Mouse (Mus musculus) neural tube, embryonic 11.5 days (tissue): Measurements from ENCODE around the gene Cdk12. TPM values are rescaled to one million over a fixed set of nuclear protein-coding genes. Genes with fewer than 3 reads are reported as not detected.

Experiments used
- ATAC-seq: fragments of 200-750 bp; cut with Nextera tagmentation; 2 replicates; pipeline ENCODE4 v1.8.0; 2017; ENCODE audit warnings: moderate number of reproducible peaks, mild to moderate bottlenecking, moderate TSS enrichment, moderate library complexity; ENCODE audit not compliant: insufficient read depth, low FRiP score, low TSS enrichment
- DNase-seq: peaks from one replicate; pipeline ENCODE4 v3.0.0-alpha.2; 2015; ENCODE audit warnings: low spot score
- H3K27ac ChIP-seq: fragments of 300-500 bp; sonication (generic); 2 replicates; pipeline ENCODE4 v1.5.1; 2014; ENCODE audit warnings: low read depth, mild to moderate bottlenecking, low read length
- H3K27me3 ChIP-seq: fragments of 300-500 bp; sonication (generic); 2 replicates; pipeline ENCODE4 v1.6.1; 2014; ENCODE audit warnings: mild to moderate bottlenecking, low read length, mixed read lengths; ENCODE audit not compliant: control insufficient read depth, insufficient read depth
- H3K36me3 ChIP-seq: fragments of 300-500 bp; sonication (generic); 2 replicates; pipeline ENCODE4 v1.6.1; 2014; ENCODE audit warnings: mild to moderate bottlenecking, low read length, moderate library complexity, mixed read lengths; ENCODE audit not compliant: control insufficient read depth, insufficient read depth
- H3K4me1 ChIP-seq: fragments of 300-500 bp; sonication (generic); 2 replicates; pipeline ENCODE4 v1.6.1; 2014; ENCODE audit warnings: low read length, mixed read lengths; ENCODE audit not compliant: control insufficient read depth, insufficient read depth
- H3K4me2 ChIP-seq: fragments of 300-500 bp; sonication (generic); 2 replicates; pipeline ENCODE4 v1.6.1; 2014; ENCODE audit warnings: low read depth, mild to moderate bottlenecking, moderate library complexity
- H3K4me3 ChIP-seq: fragments of 300-500 bp; sonication (generic); 2 replicates; pipeline ENCODE4 v1.5.1; 2014; ENCODE audit warnings: low read depth, low read length
- H3K9ac ChIP-seq: fragments of 300-500 bp; sonication (generic); 2 replicates; pipeline ENCODE4 v1.6.1; 2014; ENCODE audit warnings: mild to moderate bottlenecking, low read length
- H3K9me3 ChIP-seq: fragments of 300-500 bp; sonication (generic); 2 replicates; pipeline ENCODE4 v1.6.1; 2016; ENCODE audit warnings: low read length; ENCODE audit not compliant: control insufficient read depth
- WGBS: fragments of 180-500 bp; shearing (Covaris S2); extraction: QIAGEN DNeasy Blood & Tissue Kit; methylation state at CpG from one replicate; pipeline ENCODE4 v1.1.7; 2014; 5-methylcytosine and 5-hydroxymethylcytosine counted together
- polyA plus RNA-seq: library from polyadenylated mRNA; unstranded; fragments of >200 nt; fragmentation: Nextera tagmentation; extraction: Ambion mirVana; gene quantifications from 2 replicates; pipeline ENCODE4 v1.2.1, GENCODE M21; 2014

The Cdk12 gene
- polyA plus RNA-seq, 1 experiment from 2014 or later, result 13.1 TPM

DNA sequence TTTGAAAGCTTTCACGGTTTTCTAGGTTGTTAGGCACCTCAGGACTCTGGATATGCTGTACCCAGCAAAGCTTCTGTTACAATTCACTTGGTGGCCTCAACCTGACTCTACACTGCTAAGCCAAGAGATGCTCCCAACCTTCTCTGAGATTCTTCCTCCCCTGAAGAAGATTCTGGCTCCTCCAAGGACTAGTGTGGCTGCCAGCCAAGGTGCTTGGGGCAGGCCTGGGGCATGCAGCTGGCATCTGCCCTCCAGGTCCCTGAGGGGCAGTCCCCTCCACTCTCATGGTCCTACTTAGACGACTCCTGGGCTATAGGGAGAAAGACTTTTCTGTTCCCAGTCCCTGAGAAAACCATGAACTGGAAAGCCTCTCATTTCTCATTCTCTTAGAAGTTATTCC lies 88.0 kb downstream of the Cdk12 start:
- H3K27me3 ChIP-seq, result peaks cover 8% of the 10 kb centered on the region; the same call in 1 of the 2 replicates
- no peak overlapping the region for H3K9ac ChIP-seq
- H3K4me2 ChIP-seq, result no peak overlapping the region
- 61% methylated on average over 2 of the region's 2 CpGs for WGBS
- DNase-seq (no peak), ATAC-seq (no peak)
- no peak overlapping the region for H3K4me3 ChIP-seq
- H3K4me1 ChIP-seq, result 0 out of 2 replicates have a peak, but pooled peaks cover 2% of the 10 kb centered on the region
- no peaks in the 10 kb centered on the region for H3K9me3 ChIP-seq
- no peaks in the 10 kb centered on the region for H3K36me3 ChIP-seq
- no peak overlapping the region for H3K27ac ChIP-seq

DNA sequence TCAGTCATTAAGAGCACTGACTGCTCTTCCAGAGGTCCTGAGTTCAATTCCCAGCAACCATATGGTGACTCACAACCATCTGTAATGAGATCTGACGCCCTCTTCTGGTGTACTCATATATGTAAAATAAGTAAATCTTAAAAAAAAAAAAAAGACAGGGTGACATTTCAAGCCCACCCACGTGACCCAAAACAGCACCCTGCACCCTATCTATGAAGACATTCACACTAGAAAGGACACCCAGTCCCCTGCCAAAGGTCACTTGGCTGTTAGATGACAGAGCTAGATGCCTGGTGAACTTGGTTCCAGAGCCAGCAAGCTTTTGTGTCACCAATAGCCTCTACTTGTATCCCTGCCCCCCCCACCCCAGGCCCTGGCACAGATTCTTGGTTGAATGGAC lies 90.2 kb downstream of the Cdk12 start:
- Histone ChIP-seq H3K4me2 (no peak overlapping the region), H3K9ac (no peak overlapping the region), H3K9me3 (no peaks in the 10 kb centered on the region), H3K36me3 (no peaks in the 10 kb centered on the region), H3K27ac (no peak overlapping the region), H3K27me3 (peaks cover 21% of the 10 kb centered on the region), H3K4me1 (peaks cover 12% of the 10 kb centered on the region), H3K4me3 (no peak overlapping the region)
- ATAC-seq (no peak), DNase-seq (no peak)
- WGBS, result 37% methylated on average over 2 of the region's 2 CpGs

DNA sequence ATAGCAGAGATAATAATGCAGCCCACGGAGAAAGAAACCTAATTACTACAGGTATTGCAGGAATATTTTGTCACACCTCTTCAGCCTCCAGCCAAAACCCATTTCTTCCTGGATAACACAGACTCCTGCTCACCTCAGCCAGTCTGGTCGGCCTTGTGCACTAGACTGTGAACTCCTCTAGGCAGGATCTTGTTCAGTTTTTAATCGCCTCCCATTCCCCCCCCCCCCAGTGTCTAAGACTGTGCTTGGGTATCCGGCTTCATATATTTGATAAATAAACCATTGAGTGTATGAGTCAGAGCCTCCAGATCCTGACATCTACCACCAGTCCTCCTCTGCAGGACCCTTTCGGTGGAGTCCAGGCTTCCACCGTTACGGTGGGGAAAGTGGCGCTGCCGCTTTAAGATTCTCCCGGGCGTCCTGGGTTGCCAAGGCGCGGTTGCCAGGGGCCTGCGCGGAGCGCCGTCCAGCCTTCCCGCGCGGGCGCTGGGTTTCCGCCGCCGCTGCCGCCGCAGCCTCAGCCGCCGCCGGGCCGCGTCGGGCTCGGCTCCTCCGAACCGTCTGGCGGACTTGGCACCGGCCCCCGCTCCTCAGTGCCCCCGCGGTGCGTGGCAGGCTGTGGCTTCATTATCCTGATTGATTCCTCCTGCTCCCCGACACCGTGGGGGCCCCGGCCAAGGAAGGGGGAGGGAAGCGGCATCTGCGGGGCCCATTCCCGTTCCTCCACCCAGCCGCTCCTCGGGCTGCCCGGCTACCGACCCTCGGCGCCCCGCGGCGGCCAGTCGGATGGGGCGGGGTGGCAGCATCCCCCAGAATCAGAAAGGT lies 91.5 kb downstream of the Cdk12 start:
- Histone ChIP-seq H3K27ac (no peak overlapping the region), H3K4me1 (peaks cover 19% of the 10 kb centered on the region), H3K4me3 (peak overlapping the region; percentile 58), H3K36me3 (no peaks in the 10 kb centered on the region), H3K4me2 (peak overlapping the region; percentile 95), H3K27me3 (peaks cover 25% of the 10 kb centered on the region), H3K9me3 (no peaks in the 10 kb centered on the region), H3K9ac (peak overlapping the region; percentile 68)
- DNase-seq (peak; percentile 84), ATAC-seq (peak; percentile 83; the same call in 1 of the 2 replicates)
- 2% methylated on average over 58 of the region's 58 CpGs for WGBS

DNA sequence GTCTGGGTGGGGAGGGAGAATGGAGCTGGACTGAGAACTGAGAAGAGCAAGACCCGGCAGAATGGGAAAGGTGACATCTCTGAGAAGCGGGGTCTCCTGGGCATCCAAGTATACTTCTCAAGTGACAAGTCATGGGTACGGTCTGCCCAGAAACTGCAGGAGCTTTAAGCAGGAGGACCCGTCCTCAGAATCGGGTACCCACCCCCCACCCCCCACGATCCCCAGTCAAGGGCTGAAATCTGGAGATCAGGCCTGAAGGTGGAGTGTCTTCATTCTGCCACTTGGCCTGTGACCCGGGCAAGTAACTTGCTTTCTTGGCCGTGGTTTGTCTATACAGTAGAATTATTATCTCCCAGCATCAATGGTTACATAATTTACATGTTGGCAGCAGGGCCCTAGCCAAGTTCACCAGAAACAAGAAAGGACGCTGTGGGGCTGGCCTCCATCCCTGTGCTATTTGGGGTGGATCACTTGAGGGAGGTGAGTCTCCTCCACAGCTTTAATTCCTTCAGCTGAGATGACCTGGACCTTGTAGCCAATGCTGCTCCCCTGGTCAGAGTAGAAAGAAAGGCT lies 92.2 kb downstream of the Cdk12 start:
- peaks cover 25% of the 10 kb centered on the region for H3K27me3 ChIP-seq
- no peak for ATAC-seq
- no peak for DNase-seq

DNA sequence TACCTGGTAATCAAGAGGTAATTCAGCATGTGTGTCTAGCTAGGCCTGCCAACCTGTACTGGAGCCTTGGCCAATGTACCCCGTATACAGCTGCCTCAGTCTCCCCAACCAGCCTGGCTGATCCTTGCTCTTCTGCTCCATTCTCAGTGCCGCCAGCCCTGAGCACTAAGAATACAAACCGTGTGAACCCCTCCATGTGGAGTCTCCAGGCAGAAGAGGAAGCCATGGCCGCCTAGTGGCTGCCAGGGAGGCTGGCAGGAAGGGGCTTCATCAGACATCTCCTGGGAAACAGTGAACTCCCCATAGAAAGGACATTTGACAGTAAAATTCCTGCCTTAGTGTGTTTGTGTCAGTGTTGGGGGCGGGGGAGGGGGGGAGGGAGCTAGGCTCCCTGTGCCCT lies 93.4 kb downstream of the Cdk12 start:
- no peak overlapping the region for H3K9ac ChIP-seq
- no peaks in the 10 kb centered on the region for H3K36me3 ChIP-seq
- DNase-seq (peak; percentile 71), ATAC-seq (0 out of 2 replicates have a peak, but pooled peaks have one; percentile 7)
- no peaks in the 10 kb centered on the region for H3K9me3 ChIP-seq
- H3K27ac ChIP-seq, result no peak overlapping the region
- no peak overlapping the region for H3K4me2 ChIP-seq
- H3K4me3 ChIP-seq, result no peak overlapping the region
- 5% methylated on average over 5 of the region's 5 CpGs for WGBS
- H3K27me3 ChIP-seq, result peaks cover 25% of the 10 kb centered on the region
- peaks cover 19% of the 10 kb centered on the region for H3K4me1 ChIP-seq

More for the DNA sequence above, 92.2 kb downstream of the Cdk12 start:
- Histone ChIP-seq H3K9me3 (no peaks in the 10 kb centered on the region), H3K27ac (no peak overlapping the region), H3K36me3 (no peaks in the 10 kb centered on the region), H3K4me2 (peak overlapping the region; percentile 95), H3K4me3 (peak overlapping the region; percentile 58), H3K4me1 (peaks cover 19% of the 10 kb centered on the region), H3K9ac (peak overlapping the region; percentile 68)
- 6% methylated on average over 9 of the region's 9 CpGs for WGBS

DNA sequence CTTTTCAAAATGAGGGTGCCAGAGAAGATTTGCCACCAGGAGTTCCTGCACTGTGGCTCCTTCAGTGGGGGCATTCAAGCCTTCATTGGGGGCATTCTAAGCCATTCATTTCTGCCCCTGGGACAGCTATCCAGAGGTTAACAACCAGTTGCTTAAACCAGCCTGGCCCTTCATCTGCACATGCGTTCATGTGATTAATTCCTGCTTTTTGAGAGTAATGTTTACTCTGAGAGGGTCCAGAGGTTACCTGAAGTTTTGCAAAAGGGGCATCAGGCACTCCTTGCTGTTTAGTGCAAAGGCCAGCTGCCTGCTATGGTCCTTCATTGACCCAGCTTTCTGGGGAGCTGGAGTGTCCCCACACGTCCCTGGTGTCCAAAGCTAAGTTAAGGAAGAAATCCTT lies 94.1 kb downstream of the Cdk12 start:
- WGBS, result 57% methylated on average over 2 of the region's 2 CpGs
- no peak overlapping the region for H3K27ac ChIP-seq
- peaks cover 19% of the 10 kb centered on the region for H3K4me1 ChIP-seq
- DNase-seq (no peak), ATAC-seq (no peak)
- no peak overlapping the region for H3K9ac ChIP-seq
- H3K4me3 ChIP-seq, result no peak overlapping the region
- H3K36me3 ChIP-seq, result no peaks in the 10 kb centered on the region
- peaks cover 25% of the 10 kb centered on the region for H3K27me3 ChIP-seq
- no peak overlapping the region for H3K4me2 ChIP-seq
- H3K9me3 ChIP-seq, result no peaks in the 10 kb centered on the region

DNA sequence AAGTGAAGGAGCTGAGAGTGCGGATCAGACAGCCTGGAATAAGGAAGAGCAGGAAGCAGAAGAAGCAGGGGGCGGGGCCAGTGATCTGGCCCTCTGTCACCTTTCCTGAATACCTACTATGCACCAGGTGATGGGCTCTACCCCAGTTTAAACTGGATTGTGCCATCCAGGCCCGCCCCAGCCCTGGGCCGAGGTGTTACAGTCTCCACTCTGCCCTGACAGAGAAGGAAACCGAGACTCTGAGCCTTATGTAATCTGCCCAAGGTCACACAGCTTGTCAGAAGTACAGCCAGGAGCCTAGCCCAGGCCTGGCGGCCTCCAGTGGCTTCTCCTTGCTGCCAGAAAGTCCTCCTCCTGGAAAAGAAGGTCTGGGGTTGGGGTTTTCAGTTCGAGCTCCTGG lies 94.9 kb downstream of the Cdk12 start:
- Histone ChIP-seq H3K9ac (no peak overlapping the region), H3K4me1 (peaks cover 19% of the 10 kb centered on the region)

DNA sequence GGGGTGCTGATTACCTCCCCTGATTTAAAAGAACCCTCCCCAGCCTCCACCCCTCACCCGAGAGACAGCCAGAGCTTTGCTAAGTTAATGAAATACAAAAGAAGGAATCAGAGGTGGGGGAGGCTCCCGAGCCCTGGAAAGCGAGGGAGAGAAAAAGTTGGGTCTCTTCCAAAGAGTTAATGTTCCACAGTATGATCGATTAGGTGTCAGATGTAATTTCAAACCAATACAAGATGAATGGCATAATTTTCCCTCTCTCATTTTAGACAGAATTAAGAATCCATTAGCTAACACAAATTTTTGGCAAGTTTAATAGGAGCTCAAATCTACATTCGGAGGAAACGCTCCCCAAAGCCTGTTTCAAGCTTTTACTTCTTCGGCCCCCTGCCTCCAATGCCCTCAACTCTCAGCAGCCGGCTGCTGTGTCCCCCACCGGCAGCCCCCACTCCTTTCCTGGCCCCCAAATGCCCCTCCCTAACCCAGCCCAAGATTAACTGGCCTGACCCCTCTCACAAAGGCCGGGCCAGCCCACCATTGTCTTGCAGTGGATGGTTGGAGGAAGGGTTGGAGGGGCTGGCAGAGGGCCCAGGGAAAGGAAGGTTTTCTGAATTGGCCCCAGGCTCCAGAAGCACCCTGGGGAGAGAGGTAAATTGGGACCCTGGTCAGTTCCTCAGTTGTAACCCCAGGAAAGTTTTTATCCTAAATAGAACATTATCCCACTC lies 95.8 kb downstream of the Cdk12 start:
- Histone ChIP-seq H3K27ac (no peak overlapping the region), H3K9ac (no peak overlapping the region), H3K36me3 (no peaks in the 10 kb centered on the region), H3K4me1 (peaks cover 19% of the 10 kb centered on the region), H3K9me3 (no peaks in the 10 kb centered on the region), H3K27me3 (peaks cover 25% of the 10 kb centered on the region), H3K4me2 (no peak overlapping the region), H3K4me3 (no peak overlapping the region)
- ATAC-seq (no peak), DNase-seq (no peak)
- 5% methylated on average over 10 of the region's 10 CpGs for WGBS

More for the DNA sequence above, 94.9 kb downstream of the Cdk12 start:
- no peak overlapping the region for H3K27ac ChIP-seq
- H3K36me3 ChIP-seq, result no peaks in the 10 kb centered on the region
- H3K4me3 ChIP-seq, result no peak overlapping the region
- no peak overlapping the region for H3K4me2 ChIP-seq
- WGBS, result 12% methylated on average over 7 of the region's 7 CpGs
- H3K9me3 ChIP-seq, result no peaks in the 10 kb centered on the region
- no peak for ATAC-seq
- H3K27me3 ChIP-seq, result peaks cover 25% of the 10 kb centered on the region
- DNase-seq, result no peak
